Mouse (Mus musculus) heart, adult 2 months (tissue): ENCODE measurements at regions not wholly inside any gene's neighbourhood (a gene's known extent, or its start where the extent isn't known, plus 50 kb on each side); places are given as distances from the start of the nearest gene placed in this dataset.
A peak's percentile ranks its signal among the peaks of the same experiment; 100 is the strongest.

Source experiments
- DNase-seq, 2 experiments: peaks; one replicate each; pipeline ENCODE4 v3.0.0; 2021
- H3K27ac ChIP-seq: fragments of 200-600 bp; 2 replicates; pipeline ENCODE4 v1.8.1; 2022
- H3K27me3 ChIP-seq: fragments of 200-500 bp; 2 replicates; pipeline ENCODE4 v1.6.1; 2012; ENCODE audit warnings: mild to moderate bottlenecking, low read length, inconsistent platforms, mixed read lengths; ENCODE audit not compliant: control insufficient read depth, insufficient read depth
- H3K36me3 ChIP-seq: fragments of 200-500 bp; 2 replicates; pipeline ENCODE4 v1.6.1; 2012; ENCODE audit warnings: low read length, inconsistent platforms; ENCODE audit not compliant: control insufficient read depth, insufficient read depth
- H3K4me1 ChIP-seq: fragments of 200-500 bp; 2 replicates; pipeline ENCODE4 v1.6.1; 2011; ENCODE audit warnings: low read length; ENCODE audit not compliant: control insufficient read depth, insufficient read depth
- H3K4me3 ChIP-seq: fragments of 200-600 bp; 2 replicates; pipeline ENCODE4 v1.8.1; 2022
- H3K79me2 ChIP-seq: fragments of 200-500 bp; replicated peaks from 2 replicates; pipeline ENCODE4 v1.6.1; 2012; ENCODE audit warnings: mild to moderate bottlenecking, inconsistent platforms, low read length, moderate library complexity, mixed read lengths; ENCODE audit not compliant: control insufficient read depth, insufficient read depth
- H3K9ac ChIP-seq: fragments of 200-500 bp; 2 replicates; pipeline ENCODE4 v1.6.1; 2012; ENCODE audit warnings: low read depth, mild to moderate bottlenecking, control low read depth, inconsistent platforms, low read length, mixed read lengths
- CTCF ChIP-seq: fragments of 200-600 bp; IDR thresholded peaks from 2 replicates; pipeline ENCODE4 v1.8.1; 2022; ENCODE audit warnings: antibody characterized with exemption, mild to moderate bottlenecking, moderate library complexity
- EP300 ChIP-seq: fragments of 200-500 bp; IDR thresholded peaks from 2 replicates; pipeline ENCODE4 v1.6.1; 2011; ENCODE audit warnings: low read depth, low read length, control low read depth; ENCODE audit not compliant: insufficient read depth
- POLR2A ChIP-seq: fragments of 200-500 bp; IDR thresholded peaks from 2 replicates; pipeline ENCODE4 v1.6.1; 2011; ENCODE audit warnings: mild to moderate bottlenecking, low read depth, low read length, control low read depth; ENCODE audit not compliant: insufficient read depth
- WGBS: fragments of 180-500 bp; shearing (Covaris S2); methylation state at CpG from one replicate; pipeline ENCODE4 v1.1.7; 2018; 5-methylcytosine and 5-hydroxymethylcytosine counted together
- intact Hi-C: fragments of 180-260 bp; cut with DNase I; formaldehyde crosslinking; loops from one replicate; pipeline ENCODE4 v1.15.1; 2025

- no peaks in the 10 kb centered on the region for H3K79me2 ChIP-seq
- H3K4me3 ChIP-seq: no peak overlapping the region
- TF ChIP-seq POLR2A (no peak), CTCF (peak; percentile 87)
- WGBS: 14% methylated on average over 21 of the region's 21 CpGs
- peaks cover 3% of the 10 kb centered on the region for H3K4me1 ChIP-seq
- no peak overlapping the region for H3K27ac ChIP-seq
- intact Hi-C loops: no loop called here
- no peaks in the 10 kb centered on the region; the same call in 1 of the 2 replicates for H3K27me3 ChIP-seq
- H3K36me3 ChIP-seq: no peaks in the 10 kb centered on the region
- peak; percentile 57 to 77 for DNase-seq
- no peak overlapping the region for H3K9ac ChIP-seq
Measured at GRCm38 (mm10) chr10:117432415-117432814, 52.6 kb upstream of the Cpsf6 start.

- DNase-seq: no peak
- TF ChIP-seq EP300 (no peak), CTCF (no peak), POLR2A (no peak)
- Histone ChIP-seq H3K4me3 (no peak overlapping the region), H3K4me1 (peaks cover 3% of the 10 kb centered on the region), H3K27ac (no peak overlapping the region), H3K79me2 (no peaks in the 10 kb centered on the region), H3K27me3 (no peaks in the 10 kb centered on the region; the same call in 1 of the 2 replicates), H3K9ac (no peak overlapping the region), H3K36me3 (no peaks in the 10 kb centered on the region)
- intact Hi-C loops: no loop called here
- 71% methylated on average over 12 of the region's 12 CpGs for WGBS
Measured at GRCm38 (mm10) chr10:117431850-117432249, 52.0 kb upstream of the Cpsf6 start.

DNA sequence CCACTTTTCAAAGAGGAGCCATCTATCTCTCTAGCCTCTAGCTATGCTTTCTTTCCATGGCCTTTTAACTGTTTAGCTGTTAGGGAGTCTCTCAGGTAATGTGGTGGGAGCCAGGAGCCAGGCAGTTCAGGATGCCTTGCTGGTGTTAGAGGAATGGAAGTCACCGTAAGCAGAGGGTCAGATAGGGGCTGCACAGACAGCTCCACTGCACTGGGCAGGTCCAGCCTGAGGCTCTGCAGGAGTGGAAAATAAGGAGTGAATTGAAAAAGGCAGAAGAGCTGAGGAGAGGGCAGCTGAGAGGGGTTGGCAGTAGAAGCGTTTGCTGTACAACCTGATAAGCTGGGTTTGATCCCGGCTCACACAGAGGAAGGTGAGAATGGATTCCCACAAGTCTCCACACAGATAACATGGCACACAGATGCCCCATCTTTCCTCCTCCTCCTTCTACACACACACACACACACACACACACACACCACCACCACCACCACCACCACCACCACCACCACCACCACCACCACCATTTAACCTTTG lies 51.3 kb upstream of the Cpsf6 start:
- 82% methylated on average over 3 of the region's 3 CpGs for WGBS
- H3K4me3 ChIP-seq: no peak overlapping the region
- no peak overlapping the region for H3K9ac ChIP-seq
- TF ChIP-seq CTCF: no peak
- TF ChIP-seq EP300: no peak
- TF ChIP-seq POLR2A: no peak
- no peaks in the 10 kb centered on the region for H3K36me3 ChIP-seq
- no peaks in the 10 kb centered on the region; the same call in 1 of the 2 replicates for H3K27me3 ChIP-seq
- H3K79me2 ChIP-seq: no peaks in the 10 kb centered on the region
- no peak for DNase-seq
- no peak overlapping the region for H3K27ac ChIP-seq
- intact Hi-C loops: no loop called here
- peaks cover 3% of the 10 kb centered on the region for H3K4me1 ChIP-seq

DNA sequence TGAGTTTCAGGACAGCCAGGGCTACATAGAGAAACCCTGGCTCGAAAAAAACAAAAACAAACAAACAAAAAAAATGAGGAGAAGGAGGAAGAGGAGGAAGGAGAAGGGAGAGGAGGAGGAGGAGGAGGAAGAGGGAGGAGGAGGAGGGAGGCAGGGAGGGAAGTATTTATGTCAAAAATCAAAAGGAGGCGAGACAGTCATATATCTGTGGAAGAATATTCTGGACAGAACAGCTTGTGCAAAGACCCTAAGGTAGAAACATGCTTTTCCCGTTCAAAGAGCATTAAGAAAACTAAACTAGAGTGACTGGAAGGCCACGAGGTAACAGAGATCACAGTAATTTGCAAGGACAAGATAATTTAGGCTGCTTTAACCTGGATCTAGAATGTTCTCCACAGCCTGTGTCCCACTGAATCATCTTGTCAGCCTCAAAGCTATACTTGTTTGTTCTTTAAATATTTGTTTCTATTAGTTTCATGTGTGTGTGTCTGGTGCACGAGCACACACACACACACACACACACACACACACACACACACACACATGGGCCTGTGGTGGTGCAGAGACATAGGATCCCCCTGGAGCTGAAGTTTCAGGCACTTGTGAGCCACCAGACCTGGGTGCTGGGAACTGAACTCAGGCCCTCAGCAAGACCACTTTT lies 50.5 kb upstream of the Cpsf6 start:
- no peaks in the 10 kb centered on the region for H3K36me3 ChIP-seq
- WGBS: 84% methylated on average over 5 of the region's 5 CpGs
- intact Hi-C loops: no loop called here

GRCm38 (mm10) chr10:117429459-117430183 lies 49.8 kb upstream of the Cpsf6 start:
- no peaks in the 10 kb centered on the region for H3K79me2 ChIP-seq

More for the DNA sequence above, 50.5 kb upstream of the Cpsf6 start:
- H3K4me1 ChIP-seq: peaks cover 3% of the 10 kb centered on the region
- H3K27me3 ChIP-seq: no peaks in the 10 kb centered on the region; the same call in 1 of the 2 replicates
- no peak overlapping the region for H3K9ac ChIP-seq
- H3K27ac ChIP-seq: no peak overlapping the region
- H3K79me2 ChIP-seq: no peaks in the 10 kb centered on the region
- H3K4me3 ChIP-seq: no peak overlapping the region
- DNase-seq: no peak
- TF ChIP-seq EP300 (no peak), POLR2A (no peak), CTCF (no peak)

More at GRCm38 (mm10) chr10:117429459-117430183, 49.8 kb upstream of the Cpsf6 start:
- intact Hi-C loops: no loop called here
- no peaks in the 10 kb centered on the region; the same call in 1 of the 2 replicates for H3K27me3 ChIP-seq
- no peak overlapping the region for H3K27ac ChIP-seq
- TF ChIP-seq CTCF: no peak
- no peak for TF ChIP-seq POLR2A
- no peak for TF ChIP-seq EP300
- H3K4me1 ChIP-seq: no peaks in the 10 kb centered on the region
- no peak overlapping the region for H3K9ac ChIP-seq
- no peak overlapping the region for H3K4me3 ChIP-seq
- WGBS: 88% methylated on average over 19 of the region's 19 CpGs
- H3K36me3 ChIP-seq: no peaks in the 10 kb centered on the region
- DNase-seq: no peak
